Mouse (Mus musculus) cortical plate, adult 2 months (tissue): Measurements from ENCODE around the gene Pmis2.
A peak's percentile ranks its signal among the peaks of the same experiment; 100 is the strongest.

ENCODE experiments used
- CTCF ChIP-seq: fragments of 200-500 bp; IDR thresholded peaks from 2 replicates; pipeline ENCODE4 v1.5.1; 2011; ENCODE audit warnings: mild to moderate bottlenecking, control low read depth, low read length; ENCODE audit not compliant: insufficient read depth; ENCODE audit errors: extremely low read depth
- POLR2A ChIP-seq: fragments of 200-500 bp; IDR thresholded peaks from 2 replicates; pipeline ENCODE4 v1.6.1; 2011; ENCODE audit warnings: mild to moderate bottlenecking, low read length, control low read depth; ENCODE audit not compliant: insufficient read depth; ENCODE audit errors: extremely low read depth

GRCm38 (mm10) chr7:30625530-30626384 lies 45.6 kb downstream of the Pmis2 start, which contains the start of gene Cox6b1:
- peak; percentile 76 for TF ChIP-seq POLR2A
- no peak for TF ChIP-seq CTCF
